Mouse (Mus musculus) testis, postnatal 10 days (tissue): ENCODE results near the gene Pcsk6.
A peak's percentile ranks its signal among the peaks of the same experiment; 100 is the strongest.
"Not testable (repeated sequence)": the region's sequence is repeated elsewhere in the genome, so short reads cannot be mapped to it uniquely, and the experiment has no call there.

Source experiments
- DNase-seq: peaks from one replicate; pipeline ENCODE4 v3.0.0; 2021; ENCODE audit warnings: low spot score

Pcsk6 gene

DNA sequence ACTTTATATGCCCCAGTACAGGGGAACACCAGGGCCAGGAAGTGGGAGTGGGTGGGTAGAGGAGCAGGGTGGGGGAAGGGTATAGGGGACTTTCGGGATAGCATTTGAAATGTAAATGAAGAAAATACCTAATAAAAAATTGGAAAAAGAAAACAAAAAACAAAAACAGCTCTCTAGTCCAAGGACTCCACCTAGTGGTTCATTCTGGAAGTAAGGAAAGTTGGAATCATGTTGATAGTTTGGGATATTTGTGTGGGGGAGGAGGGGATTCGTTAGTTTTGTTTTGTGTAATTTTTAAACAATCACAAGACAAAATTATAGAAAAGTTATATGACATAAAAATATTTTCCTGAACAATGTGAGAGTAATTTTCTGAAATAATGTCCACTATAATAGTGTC lies 193.8 kb downstream of the Pcsk6 start:
- not testable (repeated sequence) for DNase-seq

GRCm38 (mm10) chr7:66058703-66059102 lies 197.2 kb downstream of the Pcsk6 start, which contains the start of gene Snrpa1:
Gene Snrpa1 (plus strand): TSS chr7:66059003.
- DNase-seq, result no peak

DNA sequence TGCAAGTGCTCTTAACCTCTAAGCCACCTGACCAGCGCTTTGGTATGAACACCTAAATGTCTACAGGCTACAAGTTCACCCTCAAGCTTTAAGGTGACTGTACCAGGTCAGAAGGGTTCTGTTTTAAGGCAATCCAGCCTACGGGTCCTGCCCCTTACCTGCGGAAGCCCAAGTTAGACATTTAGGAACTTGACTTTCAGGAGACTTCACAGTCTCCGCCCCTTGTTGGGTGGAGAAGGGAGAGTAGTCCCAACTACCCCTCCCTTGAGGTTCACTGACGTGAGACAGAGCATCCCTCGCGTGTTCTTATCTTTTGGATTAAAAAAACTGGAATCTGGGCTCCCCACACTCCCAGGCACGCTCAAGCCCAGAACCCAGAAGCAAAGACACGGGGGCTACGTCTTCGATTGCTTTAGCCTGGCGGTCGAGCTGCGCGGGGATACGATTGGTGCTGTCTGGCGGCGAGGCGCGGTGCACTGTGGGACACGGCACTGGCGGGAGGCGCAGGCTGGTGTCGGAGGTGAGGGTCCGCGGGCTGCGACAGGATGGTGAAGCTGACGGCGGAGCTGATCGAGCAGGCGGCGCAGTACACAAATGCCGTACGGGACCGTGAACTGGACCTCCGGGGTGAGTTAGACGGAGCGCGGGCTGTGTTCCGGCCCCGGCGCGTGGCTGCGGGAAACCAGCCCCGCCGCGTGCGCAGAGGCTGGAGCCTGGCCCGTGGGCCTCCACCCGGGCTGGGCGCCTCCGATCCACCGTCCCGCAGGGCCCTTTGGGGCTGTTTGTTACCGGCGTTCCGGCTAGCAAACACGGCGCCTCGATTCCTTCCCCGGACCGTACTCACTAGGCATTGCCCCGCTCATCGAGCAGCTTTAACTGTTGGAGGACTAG lies 198.8 kb downstream of the Pcsk6 start:
- DNase-seq, result peak; percentile 92

- no peak for DNase-seq
Observed at GRCm38 (mm10) chr7:66061057-66061456, 199.5 kb downstream of the Pcsk6 start.

- DNase-seq, result no peak
Observed at GRCm38 (mm10) chr7:66076411-66076810, 214.9 kb downstream of the Pcsk6 start.

DNA sequence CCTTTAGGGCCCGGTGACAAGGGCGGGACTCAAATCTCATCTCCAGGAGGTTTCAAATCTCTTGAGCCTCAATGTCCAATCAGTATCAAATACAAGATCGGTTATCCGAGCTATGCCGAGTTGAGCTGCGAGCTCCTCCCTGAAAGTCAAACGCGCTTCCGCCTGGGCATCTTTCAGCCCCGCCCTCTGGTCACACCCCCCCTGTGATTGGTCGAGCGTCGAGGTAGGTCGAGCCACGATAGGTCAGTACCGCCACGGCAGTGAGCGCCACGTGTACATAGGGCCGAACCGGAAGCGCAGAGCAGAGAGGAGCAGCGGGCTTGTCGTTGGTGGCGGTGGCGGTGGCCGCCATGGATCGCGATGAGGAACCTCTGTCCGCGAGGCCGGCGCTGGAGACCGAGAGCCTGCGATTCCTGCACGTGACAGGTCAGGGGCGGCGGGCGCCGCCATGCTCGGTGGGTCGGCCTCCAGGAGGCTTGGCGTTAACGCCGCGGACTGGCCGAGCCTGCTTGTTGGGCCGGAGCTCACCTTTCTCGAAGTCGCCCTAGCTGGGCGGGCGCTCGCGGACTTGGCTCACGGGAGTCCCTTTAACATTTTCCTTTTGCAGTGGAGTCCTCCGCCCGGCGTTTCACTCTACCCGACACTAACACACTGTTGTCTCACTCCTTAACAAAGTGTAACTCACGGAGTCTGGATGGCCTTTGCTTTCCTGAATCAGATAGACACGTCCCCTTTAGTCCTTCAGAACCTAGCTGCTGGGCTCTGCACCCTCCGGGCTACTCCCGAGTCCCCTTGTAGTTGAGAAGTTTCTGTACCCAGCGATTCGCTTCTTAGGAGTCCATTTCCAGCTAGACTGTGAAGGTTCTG lies 218.1 kb downstream of the Pcsk6 start, which contains the start of gene Selenos:
Gene Selenos, plus strand, starts transcription at position 286 of the 867 bp plus-strand sequence.
- DNase-seq, result peak; percentile 97

- DNase-seq, result no peak
Observed at GRCm38 (mm10) chr7:66080231-66080613, 218.7 kb downstream of the Pcsk6 start.

DNA sequence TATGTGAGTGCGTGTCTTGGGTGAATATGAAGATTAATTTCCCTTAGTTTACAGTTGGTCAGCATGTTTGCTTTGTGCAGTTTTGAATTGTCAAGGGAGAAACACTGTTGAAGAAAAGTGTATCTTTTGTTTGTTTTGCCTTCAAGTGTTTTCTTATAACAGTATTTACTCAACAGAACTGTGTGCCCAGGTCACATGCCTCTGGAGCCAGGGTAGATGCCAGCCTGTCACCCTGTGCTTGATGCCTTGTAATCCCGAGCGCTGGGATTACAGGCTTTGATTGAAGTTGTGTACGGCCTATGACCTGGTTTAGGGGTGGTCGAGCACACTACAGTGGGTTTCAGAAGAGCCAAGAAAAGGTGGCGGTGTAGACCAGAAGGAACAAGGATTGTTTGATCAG lies 222.2 kb downstream of the Pcsk6 start:
- DNase-seq, result no peak

GRCm38 (mm10) chr7:66084546-66084945 lies 223.0 kb downstream of the Pcsk6 start:
- DNase-seq, result no peak

DNA sequence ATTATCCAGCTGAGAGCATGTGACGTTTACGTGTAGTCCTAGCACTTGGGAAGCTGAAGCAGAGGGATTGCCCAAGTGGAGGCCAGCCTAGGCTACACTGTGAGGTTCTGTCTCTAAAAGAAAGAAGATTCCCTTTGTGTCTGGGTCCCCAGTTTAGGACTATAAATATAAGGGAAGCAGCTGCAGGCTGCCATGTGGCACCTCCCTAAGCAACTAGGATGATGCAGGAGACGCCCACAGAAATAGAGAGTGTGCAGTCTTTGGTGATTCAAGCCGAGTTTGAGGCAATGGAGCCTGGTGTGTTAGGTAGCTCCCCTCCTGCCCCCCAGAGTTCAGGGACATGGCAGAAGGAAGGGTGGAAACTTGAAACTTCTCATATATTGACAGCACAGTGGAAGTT lies 226.1 kb downstream of the Pcsk6 start:
- no peak for DNase-seq

DNA sequence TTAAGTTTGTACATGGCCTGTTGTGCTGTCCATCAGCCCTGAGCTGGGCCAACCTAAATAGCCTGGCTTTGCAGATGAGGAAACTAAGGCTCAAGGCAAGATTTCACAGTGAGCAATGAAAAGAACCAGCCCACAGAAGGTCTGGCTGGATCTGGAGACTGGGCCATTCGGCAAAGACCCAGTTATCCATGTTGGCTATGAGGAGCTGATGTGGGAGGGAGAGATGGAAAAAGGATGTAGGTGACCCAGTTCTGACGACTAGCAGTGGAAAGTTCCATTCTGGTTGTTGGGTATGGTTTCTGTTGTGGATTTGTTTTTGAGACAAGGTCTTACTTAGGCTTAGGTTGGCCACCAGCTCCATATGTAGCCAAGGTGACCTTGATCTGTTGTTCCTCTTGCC lies 226.5 kb downstream of the Pcsk6 start:
- no peak for DNase-seq

DNA sequence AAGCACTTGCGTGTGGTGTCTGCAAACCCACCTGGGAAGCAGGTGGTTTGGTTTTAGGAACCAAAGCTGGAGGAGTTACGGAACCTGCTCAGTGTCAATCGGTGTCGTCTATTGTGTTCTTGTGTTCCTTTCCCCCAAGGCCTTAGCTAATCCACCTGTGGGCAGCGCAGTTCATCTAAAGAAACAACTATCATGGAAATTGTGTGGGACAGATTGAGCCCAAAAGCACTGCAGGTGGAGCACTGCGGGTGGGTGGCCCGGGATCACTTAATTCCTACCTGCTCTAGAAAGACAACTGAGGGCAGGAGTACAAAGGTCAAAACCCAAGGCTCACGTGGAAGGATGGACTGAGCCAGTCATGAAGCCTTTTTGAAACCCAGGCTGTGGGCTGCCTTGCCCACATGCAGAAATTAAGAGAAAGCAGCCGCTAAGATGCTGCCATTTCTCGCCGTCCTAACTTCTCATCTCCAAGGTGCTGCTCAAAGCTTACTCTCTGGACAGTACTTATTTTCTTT lies 229.2 kb downstream of the Pcsk6 start:
- no peak for DNase-seq

DNA sequence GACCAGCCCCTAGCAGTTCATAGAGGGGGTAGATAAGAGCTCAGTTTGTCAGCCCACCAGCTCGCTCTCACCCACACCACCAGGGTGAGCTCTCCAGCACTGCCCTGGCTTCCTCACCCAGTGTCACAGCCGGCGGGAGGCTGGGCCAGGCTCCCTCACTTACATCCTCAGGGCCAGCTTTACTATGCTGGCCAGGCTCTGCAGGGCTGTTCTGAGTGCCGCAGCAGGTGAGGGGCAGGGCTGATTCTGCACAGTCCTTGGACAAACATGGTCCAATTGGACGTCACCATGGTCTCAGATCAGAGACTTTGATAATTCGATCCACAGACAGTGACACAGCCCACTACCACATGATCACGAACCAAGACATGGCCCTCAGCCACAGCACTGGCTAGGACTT lies 230.0 kb downstream of the Pcsk6 start:
- DNase-seq, result no peak

GRCm38 (mm10) chr7:66092656-66093055 lies 231.1 kb downstream of the Pcsk6 start:
- no peak for DNase-seq

DNA sequence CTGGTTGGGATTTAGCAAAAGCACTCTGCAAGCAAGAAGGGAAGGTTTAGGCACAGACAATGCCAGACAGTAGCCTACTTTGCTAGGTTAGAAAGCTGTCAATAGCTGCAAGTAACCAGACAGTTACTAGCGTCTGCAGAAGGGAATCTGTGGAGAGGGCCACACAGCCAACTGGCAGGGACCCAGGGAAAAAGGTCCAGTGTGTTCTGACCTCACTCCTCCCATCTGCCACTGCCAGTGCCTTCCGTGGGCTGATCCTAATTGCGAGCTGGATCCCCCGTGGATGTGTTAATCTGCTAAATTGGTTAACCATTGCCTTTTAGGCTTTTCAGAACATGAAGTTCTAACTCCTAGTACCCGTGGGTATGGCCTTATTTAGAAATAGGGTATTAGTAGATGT lies 232.6 kb downstream of the Pcsk6 start:
- peak; percentile 63 for DNase-seq

- no peak for DNase-seq
Observed at GRCm38 (mm10) chr7:66098803-66099202, 237.3 kb downstream of the Pcsk6 start.
